8 mouse cellular contexts compared by ENCODE assay signal in genomic region chr12:80002474-80003125, GRCm38 (mm10).
DNase-seq lines count a peak whose midpoint lies in the region; ATAC-seq and TF ChIP-seq lines count a peak whose summit lies in the region.

No protein-coding gene starts in this region.

- ATAC-seq in cerebellum, adult (ENCODE audit: insufficient number of reproducible peaks, low FRiP score, low TSS enrichment), result no peak
- no peak for ATAC-seq in kidney, postnatal 0 days (replicated peaks; ENCODE audit: low FRiP score, low read depth)
- peak; percentile 71; the same call in 1 of the 2 replicates for ATAC-seq in midbrain, postnatal 0 days (ENCODE audit: low FRiP score)

- H3K9me3 ChIP-seq in kidney, postnatal 0 days (replicated peaks; ENCODE audit: low read length), result no peaks in the 10 kb centered on the region
- no peaks in the 10 kb centered on the region for H3K9me3 ChIP-seq in embryonic facial prominence, embryonic 10.5 days
- no peaks in the 10 kb centered on the region for H3K9me3 ChIP-seq in midbrain, postnatal 0 days (ENCODE audit: low read length)

- H3K27me3 ChIP-seq in kidney, postnatal 0 days (ENCODE audit: insufficient read depth, low read length), result no peaks in the 10 kb centered on the region
- H3K27me3 ChIP-seq in embryonic facial prominence, embryonic 10.5 days (replicated peaks; ENCODE audit: low read depth, poor library complexity, severe bottlenecking), result no peaks in the 10 kb centered on the region
- no peaks in the 10 kb centered on the region for H3K27me3 ChIP-seq in midbrain, postnatal 0 days (ENCODE audit: insufficient read depth, low read length)

- no peak overlapping the region for H3K4me3 ChIP-seq in kidney, postnatal 0 days (replicated peaks; ENCODE audit: low read depth, low read length)
- H3K4me3 ChIP-seq in embryonic facial prominence, embryonic 10.5 days, result no peak overlapping the region
- no peak overlapping the region for H3K4me3 ChIP-seq in midbrain, postnatal 0 days (ENCODE audit: low read depth, low read length)

- no peak overlapping the region for H3K4me2 ChIP-seq in kidney, postnatal 0 days (ENCODE audit: low read length)
- no peak overlapping the region for H3K4me2 ChIP-seq in midbrain, postnatal 0 days (ENCODE audit: low read depth, low read length, poor library complexity, severe bottlenecking)

- H3K9ac ChIP-seq in kidney, postnatal 0 days (ENCODE audit: low read depth, low read length), result no peak overlapping the region
- H3K9ac ChIP-seq in midbrain, postnatal 0 days (replicated peaks; ENCODE audit: low read length, poor library complexity, severe bottlenecking), result no peak overlapping the region

- H3K36me3 ChIP-seq in kidney, postnatal 0 days (ENCODE audit: insufficient read depth, low read length), result no peaks in the 10 kb centered on the region
- no peaks in the 10 kb centered on the region for H3K36me3 ChIP-seq in embryonic facial prominence, embryonic 10.5 days (replicated peaks)
- no peaks in the 10 kb centered on the region for H3K36me3 ChIP-seq in midbrain, postnatal 0 days (ENCODE audit: insufficient read depth, low read length)

- DNase-seq in cerebellum, adult 11 months, result peak; percentile 13
- DNase-seq in kidney, postnatal 0 days (ENCODE audit: low spot score), result no peak
- no peak for DNase-seq in kidney, adult 8-10 months
- no peak for DNase-seq in embryonic facial prominence, embryonic 10.5 days (ENCODE audit: low spot score)
- peak; percentile 89 for DNase-seq in midbrain, postnatal 0 days (ENCODE audit: low spot score)
- DNase-seq in layer of hippocampus, adult 8-10 months (ENCODE audit: low spot score in 2 of 2), result no peak
- DNase-seq in urinary bladder, adult 18-20 months (ENCODE audit: low spot score in 2 of 2), result no peak

- peak overlapping the region; percentile 74 for H3K27ac ChIP-seq in kidney, postnatal 0 days
- H3K27ac ChIP-seq in embryonic facial prominence, embryonic 10.5 days (replicated peaks), result peak overlapping the region; percentile 75
- H3K27ac ChIP-seq in midbrain, postnatal 0 days (ENCODE audit: low read depth, low read length), result 0 out of 2 replicates have a peak overlapping the region, but pooled peaks have one; percentile 6

- TF ChIP-seq CTCF in kidney, postnatal 0 days (IDR thresholded peaks at IDR 0.05; ENCODE audit: low read depth), result no peak
- TF ChIP-seq CTCF in midbrain, postnatal 0 days (IDR thresholded peaks at IDR 0.05), result no peak

- WGBS in kidney, postnatal 0 days, result 55% methylated on average over 13 of the region's 13 CpGs
- 77% methylated on average over 13 of the region's 13 CpGs for whole genome bisulfite sequencing in embryonic facial prominence, embryonic 10.5 days
- 51% methylated on average over 13 of the region's 13 CpGs for WGBS in midbrain, postnatal 0 days

- H3K4me1 ChIP-seq in kidney, postnatal 0 days (replicated peaks; ENCODE audit: insufficient read depth, low read length), result peaks cover 27% of the 10 kb centered on the region
- H3K4me1 ChIP-seq in embryonic facial prominence, embryonic 10.5 days, result peaks cover 20% of the 10 kb centered on the region
- H3K4me1 ChIP-seq in midbrain, postnatal 0 days (ENCODE audit: insufficient read depth, low read length), result no peaks in the 10 kb centered on the region

Comparison
In these comparisons a context has a peak if more than half of its experiments do, and no peak if none do; other contexts are left out.
1. DNase-seq: peak in cerebellum, adult 11 months (single experiment) and midbrain, postnatal 0 days (single experiment); none in kidney, postnatal 0 days (single experiment), kidney, adult 8-10 months (0 of 2), embryonic facial prominence, embryonic 10.5 days (single experiment), layer of hippocampus, adult 8-10 months (0 of 2) and urinary bladder, adult 18-20 months (0 of 2).
2. H3K27ac ChIP-seq: peak in every context shown above with its lines; median percentile 75 in embryonic facial prominence, embryonic 10.5 days; 74 in kidney, postnatal 0 days; 6 in midbrain, postnatal 0 days.